18 mouse cellular contexts compared by ENCODE assay signal in the genomic region with DNA sequence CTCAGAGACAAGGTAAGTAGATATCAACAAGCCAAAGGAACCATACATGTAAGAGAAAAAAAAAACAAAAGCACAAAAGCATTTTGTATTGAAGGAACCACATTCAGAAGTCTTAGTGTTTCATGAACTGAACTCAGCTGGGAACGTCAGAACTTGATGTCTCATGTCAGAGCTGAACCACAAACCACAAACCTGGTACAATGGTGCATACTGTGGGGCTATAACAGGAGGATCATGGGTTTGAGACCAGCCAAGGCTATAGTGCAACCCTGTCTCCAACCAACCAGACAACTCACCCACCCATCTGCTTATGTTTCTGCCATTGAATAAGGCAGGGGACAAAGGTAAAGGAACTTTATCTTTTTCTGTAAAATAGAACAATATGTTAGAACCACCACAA.
DNase-seq lines count a peak whose midpoint lies in the region; ATAC-seq and TF ChIP-seq lines count a peak whose summit lies in the region.
"Had no signal": no experiment of that assay in that cellular context is flagged by ENCODE, and none has a peak within 500 bp of the region (broad histone marks: within the 10 kb centered on the region; RNA-seq: fewer than 3 reads in every experiment).

No protein-coding gene starts in this region.

- TF ChIP-seq CTCF in layer of hippocampus, adult 2 months (conservative IDR thresholded peaks at IDR 0.05), result no peak

- no peaks in the 10 kb centered on the region for H3K27me3 ChIP-seq in splenic B cell, adult 2 months (ENCODE audit: control insufficient read depth, insufficient read depth, low read length, poor library complexity, severe bottlenecking)
- no peaks in the 10 kb centered on the region for H3K27me3 ChIP-seq in midbrain, embryonic 14.5 days (ENCODE audit: control insufficient read depth, insufficient read depth, low read length)
- H3K27me3 ChIP-seq: embryonic facial prominence, embryonic 15.5 days; forebrain, embryonic 15.5 days; heart, embryonic 13.5 days; hindbrain, embryonic 15.5 days had no signal

- no peaks in the 10 kb centered on the region for H3K36me3 ChIP-seq in splenic B cell, adult 2 months (ENCODE audit: control insufficient read depth, insufficient read depth, low read length, poor library complexity, severe bottlenecking)
- no peaks in the 10 kb centered on the region for H3K36me3 ChIP-seq in midbrain, embryonic 14.5 days (ENCODE audit: control insufficient read depth, insufficient read depth, low read length)
- H3K36me3 ChIP-seq: embryonic facial prominence, embryonic 15.5 days; forebrain, embryonic 15.5 days; hindbrain, embryonic 15.5 days had no signal

- WGBS in midbrain, embryonic 14.5 days, result 75% methylated on average over 1 of the region's 1 CpGs

- H3K9me3 ChIP-seq in midbrain, embryonic 14.5 days (ENCODE audit: control insufficient read depth, low read length), result no peaks in the 10 kb centered on the region
- H3K9me3 ChIP-seq: embryonic facial prominence, embryonic 15.5 days; forebrain, embryonic 15.5 days; heart, embryonic 13.5 days; hindbrain, embryonic 15.5 days had no signal

- no peak overlapping the region for H3K9ac ChIP-seq in midbrain, embryonic 14.5 days (replicated peaks; ENCODE audit: low read length)
- H3K9ac ChIP-seq: embryonic facial prominence, embryonic 15.5 days; forebrain, embryonic 15.5 days; heart, embryonic 13.5 days; hindbrain, embryonic 15.5 days had no signal

- H3K27ac ChIP-seq in midbrain, embryonic 14.5 days (replicated peaks; ENCODE audit: low read depth, low read length), result no peak overlapping the region
- H3K27ac ChIP-seq in layer of hippocampus, adult 2 months, result no peak overlapping the region
- H3K27ac ChIP-seq: embryonic facial prominence, embryonic 15.5 days; forebrain, embryonic 15.5 days; heart, embryonic 13.5 days; hindbrain, embryonic 15.5 days had no signal

- peak; percentile 40 for DNase-seq in 416B (ENCODE audit: low read depth)
- DNase-seq in B cell, adult 2 months, result peak; percentile 31 to 37
- peak; percentile 61 for DNase-seq in splenic B cell, adult 2 months (ENCODE audit: low read depth, low spot score)
- DNase-seq in thymus, postnatal 25 days, result peak; percentile 51
- no peak for DNase-seq in midbrain, embryonic 14.5 days
- no peak for DNase-seq in heart, adult 9 months (ENCODE audit: low spot score in 2 of 2)
- DNase-seq in layer of hippocampus, adult 2 months (ENCODE audit: low spot score in 2 of 2), result no peak
- DNase-seq: adrenal gland, adult 2 months; adrenal gland, postnatal 25 days; cerebellum, adult 2 months; cerebellum, postnatal 10 days; gastrocnemius, postnatal 14 days; heart, postnatal 36 days had no signal

- ATAC-seq in midbrain, embryonic 14.5 days (ENCODE audit: low FRiP score, low TSS enrichment), result no peak
- ATAC-seq: activated CD4-positive, CD25-positive, alpha-beta regulatory T cell, adult 4 months; forebrain, embryonic 15.5 days had no signal

- H3K4me2 ChIP-seq in midbrain, embryonic 14.5 days (ENCODE audit: low read length), result no peak overlapping the region
- H3K4me2 ChIP-seq: embryonic facial prominence, embryonic 15.5 days; forebrain, embryonic 15.5 days; heart, embryonic 13.5 days; hindbrain, embryonic 15.5 days had no signal

- no peak overlapping the region for H3K4me3 ChIP-seq in midbrain, embryonic 14.5 days (replicated peaks; ENCODE audit: low read depth, low read length)
- no peak overlapping the region for H3K4me3 ChIP-seq in layer of hippocampus, adult 2 months
- H3K4me3 ChIP-seq: embryonic facial prominence, embryonic 15.5 days; forebrain, embryonic 15.5 days; heart, embryonic 13.5 days; hindbrain, embryonic 15.5 days had no signal

- H3K4me1 ChIP-seq in midbrain, embryonic 14.5 days (ENCODE audit: control insufficient read depth, insufficient read depth, low read length), result no peaks in the 10 kb centered on the region
- H3K4me1 ChIP-seq: embryonic facial prominence, embryonic 15.5 days; hindbrain, embryonic 15.5 days had no signal

Comparison
In these comparisons a context has a peak if more than half of its experiments do, and no peak if none do; other contexts are left out.
1. DNase-seq: peak in 416B (single experiment), B cell, adult 2 months (2 of 2), splenic B cell, adult 2 months (single experiment) and thymus, postnatal 25 days (single experiment); none in midbrain, embryonic 14.5 days (single experiment), heart, adult 9 months (0 of 2) and layer of hippocampus, adult 2 months (0 of 2).